Mouse (Mus musculus): ENCODE results near the gene Csmd2. TPM values are rescaled to one million over a fixed set of nuclear protein-coding genes. Genes with fewer than 3 reads are reported as not detected.

The Csmd2 gene
- total RNA-seq (2023), result not detected

GRCm38 (mm10) chr4:127987784-127988455 lies at the start of gene Csmd2:
Csmd2 (plus strand) TSS chr4:127987857.

GRCm38 (mm10) chr4:127970901-127971868 lies 16.5 kb upstream of the Csmd2 start, which contains the start of gene CK137956:
CK137956 (minus strand) TSS chr4:127970951.

GRCm38 (mm10) chr4:128260907-128261560 lies 273.4 kb downstream of the Csmd2 start, which contains the start of gene Hmgb4:
Hmgb4 (minus strand) TSS chr4:128260957.

GRCm38 (mm10) chr4:128609925-128610402 lies 622.3 kb downstream of the Csmd2 start, which contains the start of gene Zscan20:
Zscan20 (minus strand) TSS chr4:128610098.

Other genes with a start within 250 kb of the Csmd2 start
- gene CK137956, start 16.9 kb upstream of the Csmd2 start, total RNA-seq (2023), result not detected